Mouse (Mus musculus): ENCODE results near the gene Odf2. TPM values are rescaled to one million over a fixed set of nuclear protein-coding genes. Genes with fewer than 3 reads are reported as not detected.
A peak's percentile ranks its signal among the peaks of the same experiment; 100 is the strongest.

The Odf2 gene
- total RNA-seq, 2 experiments from 2014 or later = 119 TPM

- intact Hi-C loops (cut with DNase I) = loop anchor here (10.0 kb wide), 1 partner anchor 374 kb away; no protein-coding TSS in a partner anchor
These were observed 41.5 kb downstream of the Odf2 start for GRCm38 (mm10) chr2:29930506-29930905.

GRCm38 (mm10) chr2:29931194-29931593, 42.2 kb downstream of the Odf2 start:
- intact Hi-C loops (cut with DNase I) = loop anchor here (10.0 kb wide), 1 partner anchor 374 kb away; no protein-coding TSS in a partner anchor
- DNase-seq = no peak

More at GRCm38 (mm10) chr2:29930506-29930905, 41.5 kb downstream of the Odf2 start:
- peak; percentile 70 for DNase-seq

GRCm38 (mm10) chr2:29934906-29935599, 46.0 kb downstream of the Odf2 start, which contains the start of gene Gle1:
Gene Gle1, plus strand, starts transcription at chr2:29935426.
- peak; percentile 97 for DNase-seq
- intact Hi-C loops (cut with DNase I) = loop anchor here (10.0 kb wide), 1 partner anchor 370 kb away; no protein-coding TSS in a partner anchor

GRCm38 (mm10) chr2:29940073-29940472, 51.1 kb downstream of the Odf2 start:
- no peak for DNase-seq
- intact Hi-C loops (cut with DNase I) = loop anchor here (10.0 kb wide), 1 partner anchor 75 kb away; no protein-coding TSS in a partner anchor

GRCm38 (mm10) chr2:29940826-29941225, 51.8 kb downstream of the Odf2 start:
- intact Hi-C loops (cut with DNase I) = loop anchor here (10.0 kb wide), 1 partner anchor 74 kb away; no protein-coding TSS in a partner anchor
- no peak for DNase-seq

GRCm38 (mm10) chr2:29944723-29945122, 55.7 kb downstream of the Odf2 start:
- no peak for DNase-seq
- intact Hi-C loops (cut with DNase I) = loop anchor here (10.0 kb wide), 1 partner anchor 70 kb away; no protein-coding TSS in a partner anchor

GRCm38 (mm10) chr2:29948896-29949295, 59.9 kb downstream of the Odf2 start:
- intact Hi-C loops (cut with DNase I) = loop anchor here (10.0 kb wide), 1 partner anchor 66 kb away; no protein-coding TSS in a partner anchor
- no peak for DNase-seq

GRCm38 (mm10) chr2:29961246-29961645, 72.2 kb downstream of the Odf2 start:
- no peak for DNase-seq
- intact Hi-C loops (cut with DNase I) = no loop called here

- intact Hi-C loops (cut with DNase I) = no loop called here
These were observed 75.6 kb downstream of the Odf2 start for GRCm38 (mm10) chr2:29964354-29965249.

GRCm38 (mm10) chr2:29965250-29965843, 76.3 kb downstream of the Odf2 start, which contains the start of gene Sptan1:
Gene Sptan1, plus strand, starts transcription at chr2:29965560.
- intact Hi-C loops (cut with DNase I) = no loop called here
- DNase-seq = peak; percentile 99

More at GRCm38 (mm10) chr2:29964354-29965249, 75.6 kb downstream of the Odf2 start:
- DNase-seq = peak; percentile 54

GRCm38 (mm10) chr2:29965906-29966305, 76.9 kb downstream of the Odf2 start:
- intact Hi-C loops (cut with DNase I) = no loop called here
- DNase-seq = peak; percentile 50

GRCm38 (mm10) chr2:29966826-29967225, 77.8 kb downstream of the Odf2 start:
- DNase-seq = no peak
- intact Hi-C loops (cut with DNase I) = no loop called here

GRCm38 (mm10) chr2:29967768-29968167, 78.7 kb downstream of the Odf2 start:
- DNase-seq = peak; percentile 6
- intact Hi-C loops (cut with DNase I) = no loop called here

- no peak for DNase-seq
- intact Hi-C loops (cut with DNase I) = no loop called here
These were observed 79.6 kb downstream of the Odf2 start for GRCm38 (mm10) chr2:29968638-29969037.

GRCm38 (mm10) chr2:29971838-29972635, 83.0 kb downstream of the Odf2 start:
- peak; percentile 45 for DNase-seq
- intact Hi-C loops (cut with DNase I) = no loop called here

GRCm38 (mm10) chr2:29973525-29973924, 84.5 kb downstream of the Odf2 start:
- intact Hi-C loops (cut with DNase I) = no loop called here
- no peak for DNase-seq

GRCm38 (mm10) chr2:29977307-29977706, 88.3 kb downstream of the Odf2 start:
- peak; percentile 23 for DNase-seq
- intact Hi-C loops (cut with DNase I) = no loop called here

GRCm38 (mm10) chr2:29980661-29981060, 91.6 kb downstream of the Odf2 start:
- intact Hi-C loops (cut with DNase I) = no loop called here

More at GRCm38 (mm10) chr2:29980661-29981060, 91.6 kb downstream of the Odf2 start:
- DNase-seq = no peak
